Mouse (Mus musculus): ENCODE measurements at regions not wholly inside any gene's neighbourhood (a gene's known extent, or its start where the extent isn't known, plus 50 kb on each side); places are given as distances from the start of the nearest gene placed in this dataset.

DNA sequence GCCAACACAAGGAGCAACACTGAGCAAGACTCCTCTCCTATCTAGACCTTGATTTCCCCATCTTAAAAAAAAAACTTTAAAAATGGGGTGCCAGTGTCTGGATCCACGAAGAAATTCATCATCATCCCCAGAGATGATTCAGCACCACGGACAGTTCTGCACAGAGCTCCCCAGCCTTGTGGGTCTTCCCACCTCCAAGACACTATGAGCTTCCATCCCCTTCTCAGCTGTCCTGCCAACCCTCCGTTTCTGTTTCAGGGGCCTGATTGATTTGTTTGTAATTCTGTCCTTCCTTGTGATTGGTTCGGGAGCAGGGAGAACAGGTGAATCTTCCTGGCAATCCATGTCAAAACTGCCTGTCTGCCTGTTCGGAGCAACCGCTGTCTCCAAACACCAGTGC is 253.3 kb downstream of the Gm26897 start:
- H3K9me3 ChIP-seq, result no peaks in the 10 kb centered on the region
- WGBS, result 50% methylated on average over 6 of the region's 6 CpGs
- H3K27ac ChIP-seq, result no peak overlapping the region
- no peaks in the 10 kb centered on the region for H3K4me1 ChIP-seq
- no peak overlapping the region for H3K4me3 ChIP-seq
- no peaks in the 10 kb centered on the region for H3K27me3 ChIP-seq (ENCODE audit: insufficient read depth, poor library complexity, severe bottlenecking)
- no peak for DNase-seq (ENCODE audit: low spot score)
- H3K36me3 ChIP-seq, result no peaks in the 10 kb centered on the region

- Histone ChIP-seq H3K36me3 (no peaks in the 10 kb centered on the region), H3K4me1 (0 out of 2 replicates have a peak, but pooled peaks cover under 1% of the 10 kb centered on the region), H3K27me3 (ENCODE audit: insufficient read depth, poor library complexity, severe bottlenecking) (no peaks in the 10 kb centered on the region; the same call in none of the 2 replicates), H3K9me3 (no peaks in the 10 kb centered on the region), H3K27ac (no peak overlapping the region), H3K4me3 (no peak overlapping the region)
- no peak for DNase-seq (ENCODE audit: low spot score)
- WGBS, result 87% methylated on average over 10 of the region's 10 CpGs
These were observed 258.1 kb downstream of the Gm26897 start for GRCm38 (mm10) chr5:111991805-111992204.

DNA sequence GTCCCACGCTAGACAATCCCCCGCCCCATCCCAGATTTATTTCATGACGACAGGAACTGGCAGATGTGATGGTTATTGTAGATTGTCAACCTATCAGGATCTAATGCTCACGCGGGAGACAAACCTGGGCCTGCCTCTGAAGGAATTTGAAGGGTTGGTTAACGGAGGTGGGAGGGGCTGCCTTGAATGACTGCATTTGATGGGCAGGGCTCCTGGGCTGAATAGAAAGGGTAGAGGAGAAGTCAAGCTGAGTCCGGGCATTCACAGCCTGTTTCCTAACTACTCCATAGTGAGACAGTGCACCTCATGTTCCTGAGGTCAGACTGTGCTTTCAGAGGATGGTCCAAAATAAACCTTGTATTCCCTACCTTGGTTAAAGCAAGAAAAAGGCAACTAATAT is 259.1 kb downstream of the Cryba4 start:
- no peak for DNase-seq (ENCODE audit: low spot score)
- H3K4me3 ChIP-seq, result no peak overlapping the region
- WGBS, result 58% methylated on average over 7 of the region's 7 CpGs
- no peaks in the 10 kb centered on the region; the same call in none of the 2 replicates for H3K27me3 ChIP-seq (ENCODE audit: insufficient read depth, poor library complexity, severe bottlenecking)
- 0 out of 2 replicates have a peak, but pooled peaks cover 3% of the 10 kb centered on the region for H3K4me1 ChIP-seq
- no peaks in the 10 kb centered on the region for H3K36me3 ChIP-seq
- no peak overlapping the region for H3K27ac ChIP-seq
- H3K9me3 ChIP-seq, result no peaks in the 10 kb centered on the region

DNA sequence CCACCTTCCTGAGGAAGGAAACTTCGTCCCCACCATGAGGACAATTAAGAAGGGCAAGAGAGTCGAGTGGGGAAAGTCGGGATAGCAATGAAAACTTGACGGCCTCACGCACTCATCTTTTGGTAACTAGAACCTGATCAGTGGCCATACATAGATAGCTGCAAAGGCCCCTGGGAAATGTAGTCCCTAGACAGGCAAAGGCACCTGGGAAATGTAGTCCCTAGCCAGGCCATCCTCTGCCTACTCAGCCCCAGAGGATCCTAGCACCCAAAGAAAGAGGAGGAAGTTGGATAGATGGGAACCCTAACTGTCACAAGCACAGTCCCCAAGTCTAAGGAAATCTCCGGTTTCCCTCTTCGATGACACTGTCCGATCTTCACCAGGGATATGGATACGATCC is 258.4 kb downstream of the Cryba4 start:
- H3K4me3 ChIP-seq, result no peak overlapping the region
- WGBS, result 68% methylated on average over 9 of the region's 9 CpGs
- H3K9me3 ChIP-seq, result no peaks in the 10 kb centered on the region

DNA sequence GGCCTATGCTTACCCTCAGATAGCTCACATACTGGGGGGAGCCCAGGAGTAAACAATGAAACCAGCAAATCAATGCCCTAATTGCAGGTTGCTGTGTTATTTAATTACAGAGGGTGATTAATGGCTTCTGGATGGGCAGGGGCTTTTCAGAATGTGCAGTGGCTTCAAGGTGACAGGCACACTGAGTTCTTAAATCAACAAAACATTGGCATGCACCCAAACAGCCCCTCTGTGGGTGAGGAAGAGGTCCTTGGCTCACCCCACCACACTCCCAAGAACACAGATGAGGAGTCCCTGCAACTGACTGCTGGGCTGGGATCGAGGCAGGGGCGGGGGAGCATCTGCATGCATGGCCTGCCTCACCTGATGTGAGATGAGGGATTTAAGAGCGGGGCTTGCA is 255.5 kb downstream of the Cryba4 start:
- H3K4me3 ChIP-seq, result no peak overlapping the region
- H3K4me1 ChIP-seq, result peaks cover 4% of the 10 kb centered on the region; the same call in 1 of the 2 replicates
- no peak overlapping the region for H3K27ac ChIP-seq
- no peak for DNase-seq (ENCODE audit: low spot score)
- no peaks in the 10 kb centered on the region for H3K9me3 ChIP-seq
- peaks cover 23% of the 10 kb centered on the region for H3K27me3 ChIP-seq (ENCODE audit: insufficient read depth, poor library complexity, severe bottlenecking)
- 67% methylated on average over 3 of the region's 3 CpGs for WGBS
- H3K36me3 ChIP-seq, result no peaks in the 10 kb centered on the region

More for the DNA sequence above, 258.4 kb downstream of the Cryba4 start:
- H3K36me3 ChIP-seq, result no peaks in the 10 kb centered on the region
- H3K4me1 ChIP-seq, result 0 out of 2 replicates have a peak, but pooled peaks cover 3% of the 10 kb centered on the region
- DNase-seq (ENCODE audit: low spot score), result no peak
- no peak overlapping the region for H3K27ac ChIP-seq
- no peaks in the 10 kb centered on the region; the same call in none of the 2 replicates for H3K27me3 ChIP-seq (ENCODE audit: insufficient read depth, poor library complexity, severe bottlenecking)

DNA sequence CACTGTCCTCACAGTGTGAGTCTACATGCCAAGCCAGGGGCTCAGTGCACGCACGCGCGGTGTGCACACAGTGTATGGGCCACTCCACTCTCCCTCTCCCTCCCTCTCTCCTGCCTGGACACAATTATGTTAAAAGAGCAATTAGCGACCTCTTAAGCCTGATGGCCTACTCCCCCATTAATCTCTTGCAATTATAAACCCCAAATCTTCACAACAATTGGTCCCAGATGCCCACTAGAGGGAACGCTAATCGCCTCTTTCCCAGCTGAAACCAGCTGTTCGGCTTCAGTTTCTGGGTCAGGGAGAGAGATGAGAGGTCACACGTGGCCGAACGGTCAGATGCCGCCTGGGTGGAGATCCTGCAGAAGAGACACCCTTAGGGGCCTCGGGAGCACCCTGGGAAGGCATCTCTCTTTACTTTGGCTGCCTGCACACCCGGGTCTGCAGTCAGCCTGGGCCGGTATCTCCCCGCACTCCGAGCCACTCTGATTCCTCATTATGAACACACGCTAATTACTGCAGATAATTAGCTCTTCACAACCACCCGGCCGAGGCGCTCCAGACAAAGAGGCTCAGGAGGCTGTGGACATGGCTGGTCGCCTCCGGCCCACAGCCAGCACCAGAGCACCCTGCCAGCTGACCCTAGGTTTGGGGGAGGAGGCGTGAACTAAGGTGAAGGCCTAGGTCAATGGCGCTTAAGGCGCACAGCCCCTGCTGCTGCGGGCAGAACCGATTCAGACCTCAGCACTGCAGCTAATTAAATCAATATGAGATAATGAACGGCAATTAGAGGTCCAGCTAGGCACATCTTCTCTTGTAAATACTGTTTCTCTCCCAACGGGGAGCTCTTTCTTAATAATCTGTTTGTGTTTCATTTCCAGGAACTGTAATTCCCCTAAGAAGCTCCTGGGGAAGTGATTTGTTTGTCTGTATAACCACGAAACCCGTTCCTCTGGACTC is 250.3 kb downstream of the Cryba4 start:
- peaks cover 6% of the 10 kb centered on the region; the same call in 1 of the 2 replicates for H3K4me1 ChIP-seq
- no peak for DNase-seq (ENCODE audit: low spot score)
- 22% methylated on average over 32 of the region's 32 CpGs for WGBS
- H3K36me3 ChIP-seq, result no peaks in the 10 kb centered on the region
- H3K4me3 ChIP-seq, result no peak overlapping the region
- H3K9me3 ChIP-seq, result no peaks in the 10 kb centered on the region
- H3K27ac ChIP-seq, result no peak overlapping the region
- H3K27me3 ChIP-seq (ENCODE audit: insufficient read depth, poor library complexity, severe bottlenecking), result peaks cover 37% of the 10 kb centered on the region

DNA sequence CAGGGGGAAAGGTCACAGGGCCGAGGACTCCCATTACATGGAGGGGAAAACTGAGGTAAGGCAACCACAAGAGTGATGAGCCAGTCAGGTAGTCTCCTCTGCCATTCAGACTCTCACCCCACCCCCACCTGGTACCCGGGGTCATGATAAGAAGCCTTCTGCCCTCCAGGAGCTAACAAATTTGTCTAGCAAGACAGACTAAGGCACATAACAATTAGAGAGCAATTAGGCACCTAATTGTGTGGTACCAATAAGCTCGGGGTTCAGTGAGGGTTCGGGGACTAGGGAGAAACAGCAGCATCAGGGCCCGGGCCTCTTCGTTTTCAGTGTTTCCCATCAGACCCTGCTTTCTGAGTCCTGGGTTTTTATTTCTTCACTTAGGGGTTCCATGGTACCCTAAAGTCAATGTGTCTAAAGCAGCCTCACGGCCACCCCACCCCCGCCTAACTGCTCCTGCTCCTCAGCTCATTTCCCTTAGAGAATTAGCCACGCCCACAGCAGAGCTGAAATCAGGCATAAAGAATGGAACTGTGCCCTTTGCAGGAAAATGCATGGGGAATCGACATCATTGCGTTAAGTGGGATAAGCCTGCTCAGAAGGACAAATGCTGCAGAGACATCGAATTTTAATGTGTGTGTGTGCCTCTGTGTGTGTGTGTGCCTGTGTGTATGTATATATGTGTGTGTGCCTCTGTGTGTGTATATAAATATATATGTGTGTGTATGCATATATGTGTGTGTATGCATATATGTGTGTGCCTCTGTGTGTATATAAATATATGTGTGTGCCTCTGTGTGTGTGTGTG is 249.3 kb downstream of the Cryba4 start:
- no peaks in the 10 kb centered on the region for H3K36me3 ChIP-seq
- H3K9me3 ChIP-seq, result no peaks in the 10 kb centered on the region
- peaks cover 41% of the 10 kb centered on the region for H3K27me3 ChIP-seq (ENCODE audit: insufficient read depth, poor library complexity, severe bottlenecking)
- WGBS, result 57% methylated on average over 12 of the region's 12 CpGs
- peaks cover 6% of the 10 kb centered on the region; the same call in 1 of the 2 replicates for H3K4me1 ChIP-seq
- no peak overlapping the region for H3K27ac ChIP-seq
- DNase-seq (ENCODE audit: low spot score), result no peak
- no peak overlapping the region for H3K4me3 ChIP-seq

- WGBS, result 72% methylated on average over 3 of the region's 3 CpGs
- Histone ChIP-seq H3K4me3 (no peak overlapping the region), H3K36me3 (no peaks in the 10 kb centered on the region), H3K27ac (no peak overlapping the region), H3K4me1 (peaks cover 6% of the 10 kb centered on the region; the same call in 1 of the 2 replicates), H3K27me3 (ENCODE audit: insufficient read depth, poor library complexity, severe bottlenecking) (peaks cover 48% of the 10 kb centered on the region), H3K9me3 (no peaks in the 10 kb centered on the region)
- no peak for DNase-seq (ENCODE audit: low spot score)
These were observed 248.3 kb downstream of the Cryba4 start for GRCm38 (mm10) chr5:112004041-112004440.

- H3K27ac ChIP-seq, result 0 out of 2 replicates have a peak overlapping the region, but pooled peaks have one; percentile 10
- H3K27me3 ChIP-seq (ENCODE audit: insufficient read depth, poor library complexity, severe bottlenecking), result peaks cover 24% of the 10 kb centered on the region
- peak; percentile 81 for DNase-seq (ENCODE audit: low spot score)
These were observed 239.7 kb downstream of the Cryba4 start for GRCm38 (mm10) chr5:112012505-112013164.

DNA sequence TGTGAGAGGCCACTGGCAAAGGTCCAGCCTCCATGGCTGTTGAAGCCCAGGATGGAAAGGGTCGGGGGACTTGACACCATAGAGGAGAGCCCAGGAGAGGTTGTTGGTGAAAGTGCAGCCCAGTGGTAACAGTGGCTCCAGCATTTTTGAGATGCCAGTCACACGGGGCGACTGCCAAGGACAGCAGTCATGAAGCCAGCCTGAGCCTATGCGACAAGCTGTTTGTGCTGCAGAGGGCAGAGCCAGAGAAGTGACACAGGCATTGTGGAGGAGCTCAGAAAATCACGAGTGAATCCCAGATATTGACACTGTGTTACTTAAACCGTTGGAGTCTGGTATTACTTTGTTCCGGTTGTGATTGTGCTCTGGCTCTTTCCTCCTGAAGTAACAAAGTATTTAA is 233.4 kb downstream of the Cryba4 start:
- H3K36me3 ChIP-seq, result no peaks in the 10 kb centered on the region
- H3K4me3 ChIP-seq, result no peak overlapping the region
- H3K27ac ChIP-seq, result no peak overlapping the region
- H3K4me1 ChIP-seq, result no peaks in the 10 kb centered on the region
- peaks cover 10% of the 10 kb centered on the region; the same call in 1 of the 2 replicates for H3K27me3 ChIP-seq (ENCODE audit: insufficient read depth, poor library complexity, severe bottlenecking)
- DNase-seq (ENCODE audit: low spot score), result no peak
- H3K9me3 ChIP-seq, result no peaks in the 10 kb centered on the region; the same call in 1 of the 2 replicates
- WGBS, result 74% methylated on average over 7 of the region's 7 CpGs

More at GRCm38 (mm10) chr5:112012505-112013164, 239.7 kb downstream of the Cryba4 start:
- WGBS, result 8% methylated on average over 9 of the region's 9 CpGs
- Histone ChIP-seq H3K4me1 (peaks cover 13% of the 10 kb centered on the region), H3K9me3 (no peaks in the 10 kb centered on the region), H3K36me3 (no peaks in the 10 kb centered on the region), H3K4me3 (peak overlapping the region; percentile 25)

DNA sequence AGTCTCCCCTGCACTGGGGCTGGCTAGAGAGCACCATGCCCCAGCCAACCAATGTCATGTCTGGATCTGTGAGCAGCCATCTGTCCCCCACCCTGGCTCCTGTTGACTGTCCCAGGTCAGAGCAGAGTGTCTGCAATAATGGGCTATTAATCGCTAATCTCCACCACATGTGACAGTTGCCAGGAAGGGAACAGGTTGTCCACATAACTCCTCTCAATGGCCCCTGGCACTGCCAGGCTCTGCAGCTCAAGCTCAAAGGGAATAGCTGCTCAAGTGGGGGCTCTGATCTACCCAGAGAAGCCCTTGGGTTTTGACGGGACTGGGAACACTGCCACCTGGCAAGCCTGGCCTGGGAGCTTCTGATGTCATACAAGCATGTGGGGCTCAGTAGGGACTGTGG is 231.4 kb downstream of the Cryba4 start:
- H3K4me1 ChIP-seq, result no peaks in the 10 kb centered on the region
- WGBS, result 57% methylated on average over 2 of the region's 2 CpGs

DNA sequence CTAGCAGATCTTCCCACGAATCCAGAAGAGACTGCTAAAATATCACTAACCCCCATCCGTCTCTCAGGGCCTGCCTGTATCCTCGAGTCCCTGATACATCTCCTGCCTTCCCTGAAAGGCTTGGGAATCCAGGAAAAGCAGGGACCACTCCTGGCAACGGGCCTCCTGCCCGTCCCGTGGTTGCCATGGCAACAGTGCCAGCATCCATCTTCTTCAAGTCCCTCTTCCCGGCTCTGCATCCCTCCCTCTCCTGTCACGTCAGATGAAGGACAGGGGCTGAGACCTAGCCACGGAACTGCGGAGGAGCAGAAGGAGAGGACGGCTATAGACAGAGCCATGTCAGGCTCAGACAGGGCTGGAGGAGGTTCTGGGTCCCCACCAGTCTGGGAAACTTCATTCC is 222.4 kb downstream of the Cryba4 start:
- no peaks in the 10 kb centered on the region for H3K27me3 ChIP-seq (ENCODE audit: insufficient read depth, poor library complexity, severe bottlenecking)
- no peaks in the 10 kb centered on the region for H3K36me3 ChIP-seq
- H3K27ac ChIP-seq, result no peak overlapping the region
- no peaks in the 10 kb centered on the region for H3K4me1 ChIP-seq
- no peak for DNase-seq (ENCODE audit: low spot score)
- WGBS, result 57% methylated on average over 11 of the region's 11 CpGs
- no peaks in the 10 kb centered on the region for H3K9me3 ChIP-seq
- H3K4me3 ChIP-seq, result no peak overlapping the region

More for the DNA sequence above, 231.4 kb downstream of the Cryba4 start:
- DNase-seq (ENCODE audit: low spot score), result no peak
- no peak overlapping the region for H3K27ac ChIP-seq
- H3K27me3 ChIP-seq (ENCODE audit: insufficient read depth, poor library complexity, severe bottlenecking), result peaks cover 10% of the 10 kb centered on the region; the same call in 1 of the 2 replicates
- no peak overlapping the region for H3K4me3 ChIP-seq
- H3K9me3 ChIP-seq, result no peaks in the 10 kb centered on the region; the same call in 1 of the 2 replicates
- no peaks in the 10 kb centered on the region for H3K36me3 ChIP-seq

All from heart, embryonic 10.5 days (tissue).